Comparison of ENCODE assay signal across 15 mouse cellular contexts in the genomic region with DNA sequence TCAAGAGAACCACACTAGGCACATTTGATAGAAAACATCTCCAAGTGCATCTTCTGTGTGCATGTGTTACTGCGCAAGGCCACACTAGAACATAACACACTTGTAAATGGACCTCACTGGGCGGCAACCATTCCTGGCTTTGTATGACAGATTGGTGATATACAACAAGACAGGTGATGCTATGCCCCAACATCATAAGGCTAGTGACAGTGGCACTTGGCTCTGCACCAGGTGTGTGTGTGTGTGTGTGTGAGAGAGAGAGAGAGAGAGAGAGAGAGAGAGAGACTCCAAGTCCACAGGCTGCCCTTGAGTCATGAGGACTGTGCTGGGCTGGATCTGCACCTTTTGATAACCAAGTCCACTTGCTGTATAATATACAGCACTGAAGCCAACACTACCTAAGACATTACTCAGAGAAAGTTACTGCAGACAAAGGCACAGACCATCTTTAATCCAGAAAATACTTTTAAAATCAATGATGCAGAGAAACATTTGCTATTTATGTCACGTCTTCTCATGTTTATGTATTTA.
"Had no signal": no experiment of that assay in that cellular context is flagged by ENCODE, and none has a peak within 500 bp of the region (broad histone marks: within the 10 kb centered on the region; RNA-seq: fewer than 3 reads in every experiment).

No protein-coding gene starts in this region.

- H3K27me3 ChIP-seq: limb, embryonic 15.5 days; midbrain, embryonic 15.5 days; neural tube, embryonic 13.5 days had no signal

- H3K9ac ChIP-seq: limb, embryonic 15.5 days; midbrain, embryonic 15.5 days; neural tube, embryonic 13.5 days had no signal

- H3K36me3 ChIP-seq: midbrain, embryonic 15.5 days; neural tube, embryonic 13.5 days had no signal

- ATAC-seq: intestine, embryonic 16.5 days; lung, postnatal 0 days; midbrain, embryonic 15.5 days had no signal

- H3K4me2 ChIP-seq: limb, embryonic 15.5 days; midbrain, embryonic 11.5 days; midbrain, embryonic 15.5 days; neural tube, embryonic 13.5 days had no signal

- DNase-seq: kidney, adult 8-10 months; kidney, postnatal 25 days; layer of hippocampus, adult 9-11 months; layer of hippocampus, postnatal 36 days; lung, adult 2 months; lung, postnatal 36 days; right cerebral cortex, postnatal 14 days; thymus, postnatal 14 days had no signal

- H3K27ac ChIP-seq: midbrain, embryonic 15.5 days; neural tube, embryonic 13.5 days; stomach, postnatal 0 days had no signal

- H3K4me3 ChIP-seq: limb, embryonic 15.5 days; midbrain, embryonic 15.5 days; neural tube, embryonic 13.5 days had no signal

- H3K9me3 ChIP-seq: limb, embryonic 15.5 days; midbrain, embryonic 15.5 days had no signal
